Mouse (Mus musculus): ENCODE results near the gene Pigw. TPM values are rescaled to one million over a fixed set of nuclear protein-coding genes. Genes with fewer than 3 reads are reported as not detected.

The Pigw gene
- polyA plus RNA-seq (2015; fragmentation: Nextera tagmentation; extraction: Ambion mirVana), result 2.9 and 3.5 TPM in 2 replicates

GRCm38 (mm10) chr11:84879772-84880464 is at the start of gene Pigw, which contains the start of gene Myo19:
TSS of gene Pigw (minus strand) at chr11:84880285.
TSS of gene Myo19 (plus strand) at chr11:84880148.
- Histone ChIP-seq H3K27ac (peak within 1 kb of the TSS; percentile 95), H3K4me1 (peaks cover 15% of the 10 kb centered on the region), H3K4me3 (replicated peaks) (peak within 1 kb of the TSS; percentile 88), H3K36me3 (peaks cover 6% of the 10 kb centered on the region), H3K9ac (peak within 1 kb of the TSS; percentile 87), H3K4me2 (peak within 1 kb of the TSS; percentile 93), H3K27me3 (replicated peaks) (no peaks in the 10 kb centered on the region), H3K9me3 (no peaks in the 10 kb centered on the region)
- WGBS, result under 1% methylated on average over 81 of the region's 81 CpGs
- peak; percentile 95 for ATAC-seq (ENCODE audit: insufficient read depth, low FRiP score, low read depth)

- Histone ChIP-seq H3K27me3 (replicated peaks) (no peaks in the 10 kb centered on the region), H3K27ac (no peak overlapping the region), H3K4me1 (no peaks in the 10 kb centered on the region), H3K4me2 (no peak overlapping the region), H3K36me3 (no peaks in the 10 kb centered on the region), H3K9ac (no peak overlapping the region), H3K4me3 (replicated peaks) (no peak overlapping the region), H3K9me3 (no peaks in the 10 kb centered on the region)
- WGBS, result 82% methylated on average over 8 of the region's 8 CpGs
- ATAC-seq (ENCODE audit: insufficient read depth, low FRiP score, low read depth), result no peak
These were observed 40.9 kb upstream of the Pigw start for GRCm38 (mm10) chr11:84920981-84921380.

GRCm38 (mm10) chr11:84919951-84920350 is 39.9 kb upstream of the Pigw start:
- H3K27ac ChIP-seq, result no peak overlapping the region

GRCm38 (mm10) chr11:84919276-84919675 is 39.2 kb upstream of the Pigw start:
- H3K27me3 ChIP-seq (replicated peaks), result no peaks in the 10 kb centered on the region

More at GRCm38 (mm10) chr11:84919951-84920350, 39.9 kb upstream of the Pigw start:
- WGBS, result 66% methylated on average over 7 of the region's 7 CpGs
- Histone ChIP-seq H3K4me3 (replicated peaks) (no peak overlapping the region), H3K9me3 (no peaks in the 10 kb centered on the region), H3K4me2 (no peak overlapping the region), H3K9ac (no peak overlapping the region), H3K36me3 (no peaks in the 10 kb centered on the region), H3K4me1 (no peaks in the 10 kb centered on the region; the same call in 1 of the 2 replicates), H3K27me3 (replicated peaks) (no peaks in the 10 kb centered on the region)
- ATAC-seq (ENCODE audit: insufficient read depth, low FRiP score, low read depth), result no peak

GRCm38 (mm10) chr11:84918425-84918824 is 38.3 kb upstream of the Pigw start:
- ATAC-seq (ENCODE audit: insufficient read depth, low FRiP score, low read depth), result peak; percentile 59; the same call in 1 of the 2 replicates
- no peaks in the 10 kb centered on the region for H3K9me3 ChIP-seq
- no peak overlapping the region for H3K4me3 ChIP-seq (replicated peaks)
- WGBS, result 6% methylated on average over 16 of the region's 16 CpGs
- H3K4me1 ChIP-seq, result peaks cover 4% of the 10 kb centered on the region
- no peak overlapping the region for H3K9ac ChIP-seq
- H3K27me3 ChIP-seq (replicated peaks), result no peaks in the 10 kb centered on the region
- no peaks in the 10 kb centered on the region for H3K36me3 ChIP-seq
- peak overlapping the region; percentile 33 for H3K4me2 ChIP-seq
- H3K27ac ChIP-seq, result no peak overlapping the region

More at GRCm38 (mm10) chr11:84919276-84919675, 39.2 kb upstream of the Pigw start:
- Histone ChIP-seq H3K27ac (no peak overlapping the region), H3K4me1 (peaks cover 4% of the 10 kb centered on the region), H3K4me3 (replicated peaks) (no peak overlapping the region), H3K9me3 (no peaks in the 10 kb centered on the region), H3K4me2 (no peak overlapping the region), H3K36me3 (no peaks in the 10 kb centered on the region), H3K9ac (no peak overlapping the region)
- ATAC-seq (ENCODE audit: insufficient read depth, low FRiP score, low read depth), result no peak
- 36% methylated on average over 3 of the region's 3 CpGs for WGBS

- WGBS, result 58% methylated on average over 7 of the region's 7 CpGs
- Histone ChIP-seq H3K36me3 (peaks cover 4% of the 10 kb centered on the region; the same call in 1 of the 2 replicates), H3K4me2 (peak overlapping the region; percentile 52), H3K4me3 (replicated peaks) (peak overlapping the region; percentile 95), H3K9ac (0 out of 2 replicates have a peak overlapping the region, but pooled peaks have one; percentile 16), H3K27ac (no peak overlapping the region), H3K9me3 (no peaks in the 10 kb centered on the region), H3K27me3 (replicated peaks) (no peaks in the 10 kb centered on the region), H3K4me1 (peaks cover 4% of the 10 kb centered on the region)
- no peak for ATAC-seq (ENCODE audit: insufficient read depth, low FRiP score, low read depth)
These were observed 36.7 kb upstream of the Pigw start for GRCm38 (mm10) chr11:84916703-84917300.

- Histone ChIP-seq H3K36me3 (peaks cover 7% of the 10 kb centered on the region), H3K9ac (peak within 1 kb of the TSS; percentile 85), H3K9me3 (no peaks in the 10 kb centered on the region), H3K4me1 (peaks cover 4% of the 10 kb centered on the region), H3K4me2 (peak within 1 kb of the TSS; percentile 52), H3K27ac (peak within 1 kb of the TSS; percentile 37; the same call in 1 of the 2 replicates), H3K27me3 (replicated peaks) (no peaks in the 10 kb centered on the region), H3K4me3 (replicated peaks) (peak within 1 kb of the TSS; percentile 95)
- 4% methylated on average over 34 of the region's 34 CpGs for WGBS
- peak; percentile 85 for ATAC-seq (ENCODE audit: insufficient read depth, low FRiP score, low read depth)
These were observed 36.1 kb upstream of the Pigw start, which contains the start of gene Znhit3 for GRCm38 (mm10) chr11:84916053-84916702. TSS of gene Znhit3 (minus strand) at chr11:84916366.

- ATAC-seq (ENCODE audit: insufficient read depth, low FRiP score, low read depth), result no peak
- H3K4me3 ChIP-seq (replicated peaks), result no peak overlapping the region
These were observed 34.6 kb upstream of the Pigw start for GRCm38 (mm10) chr11:84914673-84915072.

GRCm38 (mm10) chr11:84910411-84910810 is 30.3 kb upstream of the Pigw start:
- no peak overlapping the region for H3K4me2 ChIP-seq
- no peak overlapping the region for H3K9ac ChIP-seq
- no peak overlapping the region for H3K4me3 ChIP-seq (replicated peaks)
- 85% methylated on average over 4 of the region's 4 CpGs for WGBS
- H3K27me3 ChIP-seq (replicated peaks), result no peaks in the 10 kb centered on the region
- H3K4me1 ChIP-seq, result peaks cover 4% of the 10 kb centered on the region
- no peaks in the 10 kb centered on the region for H3K9me3 ChIP-seq
- no peak overlapping the region for H3K27ac ChIP-seq
- no peak for ATAC-seq (ENCODE audit: insufficient read depth, low FRiP score, low read depth)
- H3K36me3 ChIP-seq, result peaks cover 44% of the 10 kb centered on the region

More at GRCm38 (mm10) chr11:84914673-84915072, 34.6 kb upstream of the Pigw start:
- H3K9ac ChIP-seq, result no peak overlapping the region
- H3K27ac ChIP-seq, result no peak overlapping the region
- H3K36me3 ChIP-seq, result peaks cover 19% of the 10 kb centered on the region
- 86% methylated on average over 5 of the region's 5 CpGs for WGBS
- peak overlapping the region; percentile 52 for H3K4me2 ChIP-seq
- peaks cover 4% of the 10 kb centered on the region for H3K4me1 ChIP-seq
- H3K9me3 ChIP-seq, result no peaks in the 10 kb centered on the region
- H3K27me3 ChIP-seq (replicated peaks), result no peaks in the 10 kb centered on the region

GRCm38 (mm10) chr11:84908480-84908879 is 28.4 kb upstream of the Pigw start:
- WGBS, result 91% methylated on average over 6 of the region's 6 CpGs
- Histone ChIP-seq H3K36me3 (peaks cover 47% of the 10 kb centered on the region), H3K4me1 (no peaks in the 10 kb centered on the region), H3K9me3 (no peaks in the 10 kb centered on the region), H3K4me3 (replicated peaks) (no peak overlapping the region), H3K27me3 (replicated peaks) (no peaks in the 10 kb centered on the region), H3K4me2 (no peak overlapping the region), H3K27ac (no peak overlapping the region), H3K9ac (no peak overlapping the region)
- no peak for ATAC-seq (ENCODE audit: insufficient read depth, low FRiP score, low read depth)

GRCm38 (mm10) chr11:84907081-84907480 is 27.0 kb upstream of the Pigw start:
- no peak overlapping the region for H3K9ac ChIP-seq
- H3K36me3 ChIP-seq, result peaks cover 55% of the 10 kb centered on the region
- WGBS, result 54% methylated on average over 3 of the region's 3 CpGs

More at GRCm38 (mm10) chr11:84907081-84907480, 27.0 kb upstream of the Pigw start:
- no peak for ATAC-seq (ENCODE audit: insufficient read depth, low FRiP score, low read depth)
- H3K4me3 ChIP-seq (replicated peaks), result no peak overlapping the region
- no peaks in the 10 kb centered on the region for H3K27me3 ChIP-seq (replicated peaks)
- no peaks in the 10 kb centered on the region for H3K4me1 ChIP-seq
- no peaks in the 10 kb centered on the region for H3K9me3 ChIP-seq
- H3K27ac ChIP-seq, result no peak overlapping the region
- H3K4me2 ChIP-seq, result no peak overlapping the region

Measured in stomach, embryonic 15.5 days (tissue).